Mouse (Mus musculus) liver, embryonic 14.5 days (tissue): Measurements from ENCODE around the gene Rufy3.

Source experiments
- CTCF ChIP-seq: IDR thresholded peaks from 2 replicates; pipeline ENCODE4 v1.5.1; 2016; ENCODE audit warnings: antibody characterized with exemption, low read depth, control low read depth
- EP300 ChIP-seq: IDR thresholded peaks from 2 replicates; pipeline ENCODE4 v1.6.1; 2016; ENCODE audit warnings: antibody characterized with exemption, low read depth

GRCm38 (mm10) chr5:88604641-88605358, 40.0 kb downstream of the Rufy3 start:
- TF ChIP-seq CTCF (no peak), EP300 (no peak)
